Mouse (Mus musculus) adrenal gland, postnatal 0 days (tissue): ENCODE measurements around the gene Zfp523. TPM values are rescaled to one million over a fixed set of nuclear protein-coding genes. Genes with fewer than 3 reads are reported as not detected.

Source experiments
- polyA plus RNA-seq: library from polyadenylated mRNA; unstranded; fragments of >200 nt; fragmentation: Nextera tagmentation; extraction: Ambion mirVana; gene quantifications from 2 replicates; pipeline ENCODE4 v1.2.1, GENCODE M21; 2015

Gene Zfp523
- polyA plus RNA-seq, result 22.7 and 24.7 TPM in 2 replicates

GRCm38 (mm10) chr17:28176775-28177539 is at the start of gene Zfp523:
Gene Zfp523, plus strand, starts transcription at chr17:28177129.

DNA sequence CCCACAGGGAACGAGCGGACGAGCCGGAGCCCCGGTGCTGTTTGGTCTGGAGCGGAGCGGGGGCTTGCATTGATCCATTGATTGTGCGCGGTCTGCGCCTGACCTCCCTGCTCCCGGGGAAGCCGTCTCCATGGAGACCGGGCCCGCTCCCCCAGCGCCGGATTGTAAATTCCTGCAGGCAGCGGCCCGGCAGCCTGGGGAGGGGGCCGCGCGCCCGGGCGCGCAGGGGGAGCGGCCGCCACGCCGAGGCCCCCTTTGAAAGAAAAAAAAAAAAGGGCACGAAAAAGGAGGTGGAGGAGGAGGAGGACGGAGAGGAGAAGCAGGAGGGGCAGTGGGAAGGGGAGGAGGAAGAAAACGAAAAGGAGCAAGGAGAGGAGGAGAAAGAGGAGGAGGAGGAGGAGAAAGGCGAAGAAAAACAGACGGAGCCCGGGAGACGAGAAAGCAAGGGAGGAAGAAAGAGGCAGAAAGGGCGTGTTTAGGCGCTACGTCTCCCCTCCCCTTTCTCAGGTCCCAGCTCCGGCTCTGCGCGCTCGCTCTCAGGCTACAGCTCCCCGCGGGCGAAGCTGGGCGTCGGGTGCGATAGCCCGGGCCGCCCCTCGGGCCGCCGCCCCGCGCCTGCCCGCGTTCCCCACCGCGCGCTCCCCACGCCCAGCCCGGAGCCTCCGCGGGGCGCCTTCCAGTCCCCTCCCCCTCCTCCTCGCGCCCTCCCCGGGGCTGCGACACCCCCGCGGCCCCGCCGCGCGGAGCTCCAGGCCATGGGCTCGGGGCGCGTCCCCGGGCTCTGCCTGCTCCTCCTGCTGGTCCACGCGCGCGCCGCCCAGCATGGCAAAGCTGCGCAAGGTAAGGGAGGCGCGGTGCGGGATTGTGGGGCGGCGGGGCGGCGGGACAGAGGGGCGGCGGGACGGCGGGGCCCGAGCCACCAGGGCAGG is 34.9 kb upstream of the Zfp523 start, which contains the start of gene Scube3:
Gene Scube3, plus strand, starts transcription at position 371 of the 929 bp plus-strand sequence.

DNA sequence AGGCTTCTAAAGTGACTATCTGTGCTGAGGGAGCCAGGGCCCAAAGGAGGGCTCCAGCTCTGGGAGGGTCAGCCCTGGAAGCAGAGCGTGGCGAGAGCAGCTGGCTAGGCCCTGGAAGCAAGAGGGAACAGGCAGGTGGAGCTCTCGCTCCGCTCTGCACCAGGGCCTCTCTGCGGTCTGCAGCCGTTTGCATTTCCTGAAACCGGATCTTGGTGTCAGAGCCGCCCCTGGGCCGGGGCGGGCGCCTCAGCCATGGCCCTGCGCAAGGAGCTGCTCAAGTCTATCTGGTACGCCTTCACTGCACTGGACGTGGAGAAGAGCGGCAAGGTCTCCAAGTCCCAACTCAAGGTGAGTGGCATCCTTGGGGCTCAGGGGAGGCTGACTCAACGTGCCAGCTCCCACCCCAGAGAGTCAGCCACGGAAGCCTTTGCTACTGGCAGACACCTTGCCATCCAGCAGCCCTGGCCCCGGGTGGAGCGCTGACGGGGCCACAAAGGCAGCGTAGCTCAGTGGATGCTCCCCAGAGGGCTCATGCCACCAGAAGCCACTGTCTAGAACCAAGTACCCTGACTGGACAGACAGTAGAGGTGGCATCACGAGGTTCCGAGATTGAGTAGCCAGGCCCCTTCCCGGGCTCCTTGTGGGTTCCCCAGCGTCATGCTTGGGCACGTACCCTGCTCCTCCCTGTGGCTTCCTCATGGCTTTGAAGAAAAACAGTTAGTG is 30.8 kb downstream of the Zfp523 start, which contains the start of gene Def6:
Gene Def6, plus strand, starts transcription at position 188 of the 723 bp plus-strand sequence.

GRCm38 (mm10) chr17:28232475-28233060 is 55.6 kb downstream of the Zfp523 start, which contains the start of gene Ppard:
Gene Ppard, plus strand, starts transcription at chr17:28232700.

Other genes starting within 250 kb of the Zfp523 start
- gene Tcp11, start 96.5 kb upstream of the Zfp523 start, polyA plus RNA-seq, result 1.3 and 1.5 TPM in 2 replicates
- 2.3 and 6.1 TPM in 2 replicates for gene Scube3, start 35.0 kb upstream of the Zfp523 start, polyA plus RNA-seq
- 4.6 and 5.5 TPM in 2 replicates for gene Def6, start 30.6 kb downstream of the Zfp523 start, polyA plus RNA-seq
- 1.0 and 1.7 TPM in 2 replicates for gene Ppard, start 55.6 kb downstream of the Zfp523 start, polyA plus RNA-seq
- gene Fance, start 136.4 kb downstream of the Zfp523 start, polyA plus RNA-seq, result 21.6 and 30.3 TPM in 2 replicates
- 508 and 655 TPM in 2 replicates for gene Rpl10a, start 151.3 kb downstream of the Zfp523 start, polyA plus RNA-seq
- 4.6 and 6.3 TPM in 2 replicates for gene Tead3, start 173.7 kb downstream of the Zfp523 start, polyA plus RNA-seq
- gene Tulp1, start 188.1 kb downstream of the Zfp523 start, polyA plus RNA-seq, result 3.3 and 4.6 TPM in 2 replicates